Mouse (Mus musculus): ENCODE data around the gene Cd151.

DNA sequence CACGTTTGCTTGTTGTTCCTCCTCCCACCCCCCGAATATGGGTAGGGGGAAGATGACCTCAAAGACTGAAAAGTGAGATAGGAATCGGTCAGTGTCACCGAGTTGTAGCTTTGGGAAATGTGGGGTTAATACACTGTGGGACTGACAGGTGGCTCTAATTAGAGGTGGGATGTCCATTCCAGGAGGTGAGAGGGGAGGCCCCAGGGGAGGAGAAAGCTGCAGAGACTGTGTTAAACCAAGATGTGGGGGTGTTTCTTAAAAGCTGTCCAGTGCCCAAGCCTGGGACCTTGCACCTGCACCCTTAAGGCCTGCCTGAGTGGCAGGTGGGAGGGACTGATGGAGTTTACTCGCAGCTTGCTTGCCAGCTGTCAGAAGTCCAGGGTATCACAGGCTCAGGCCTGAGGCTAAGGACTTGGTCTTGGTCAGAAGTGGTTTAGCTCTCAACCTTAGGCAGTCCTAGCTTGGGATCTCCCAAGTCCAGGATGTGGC, 4.8 kb upstream of the Cd151 start:
- TF ChIP-seq CTCF (IDR thresholded peaks at IDR 0.05; ENCODE audit: extremely low read depth, insufficient read length, insufficient replicate concordance, low read depth, low read length): no peak
- no peak for TF ChIP-seq POLR2A (IDR thresholded peaks at IDR 0.05; ENCODE audit: low read depth, low read length)

All from small intestine, adult 2 months (tissue).